Mouse (Mus musculus) ovary, postnatal 14 days (tissue): Measurements from ENCODE around the gene Bricd5.
"Not testable (repeated sequence)": the region's sequence is repeated elsewhere in the genome, so short reads cannot be mapped to it uniquely, and the experiment has no call there.

ENCODE experiments used
- DNase-seq: peaks from one replicate; pipeline ENCODE4 v3.0.0; 2022; ENCODE audit warnings: low spot score

The Bricd5 gene

DNA sequence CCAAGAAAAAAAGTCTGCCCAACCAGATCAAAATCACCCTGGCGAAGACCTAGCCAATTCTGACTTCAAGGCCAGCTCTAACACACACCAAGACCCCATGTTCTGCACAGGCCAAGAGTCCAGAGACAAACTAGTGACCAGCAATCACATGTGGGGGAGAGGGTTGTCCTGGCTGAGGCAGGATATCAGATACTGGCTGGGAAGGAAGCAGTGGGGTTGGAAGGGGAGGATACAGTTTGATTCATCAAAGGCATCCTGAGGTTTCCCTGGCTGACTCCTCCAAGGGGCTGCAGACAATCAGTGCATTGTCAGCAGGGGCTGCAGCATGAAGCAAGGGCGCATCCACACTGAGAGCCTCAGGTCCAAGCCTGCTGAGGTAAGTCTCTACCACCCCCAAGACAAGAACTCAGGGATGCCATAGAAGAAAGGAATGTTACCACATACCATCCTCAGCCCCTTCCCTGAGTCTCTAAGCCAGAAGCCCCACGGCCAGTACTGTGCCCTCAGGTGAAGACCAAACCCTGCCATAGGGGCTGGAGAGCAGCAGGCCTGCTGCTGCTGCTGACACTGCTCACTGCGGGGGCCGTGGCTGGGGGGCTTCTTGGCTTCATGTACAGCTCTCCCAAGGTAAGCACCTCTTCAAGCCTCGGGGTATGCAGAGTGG, at the start of gene Bricd5:
Bricd5 (plus strand) TSS at position 273 of the 664 bp plus-strand sequence.
- DNase-seq, result no peak

GRCm38 (mm10) chr17:24424489-24424888, 49.2 kb upstream of the Bricd5 start:
- no peak for DNase-seq

- not testable (repeated sequence) for DNase-seq
Observed at GRCm38 (mm10) chr17:24425326-24425725, 48.4 kb upstream of the Bricd5 start.

GRCm38 (mm10) chr17:24425905-24426304, 47.8 kb upstream of the Bricd5 start:
- no peak for DNase-seq

GRCm38 (mm10) chr17:24426471-24427169, 47.1 kb upstream of the Bricd5 start, which contains the start of gene Eci1:
Eci1 (plus strand) TSS chr17:24426641.
- peak; percentile 91 for DNase-seq

DNA sequence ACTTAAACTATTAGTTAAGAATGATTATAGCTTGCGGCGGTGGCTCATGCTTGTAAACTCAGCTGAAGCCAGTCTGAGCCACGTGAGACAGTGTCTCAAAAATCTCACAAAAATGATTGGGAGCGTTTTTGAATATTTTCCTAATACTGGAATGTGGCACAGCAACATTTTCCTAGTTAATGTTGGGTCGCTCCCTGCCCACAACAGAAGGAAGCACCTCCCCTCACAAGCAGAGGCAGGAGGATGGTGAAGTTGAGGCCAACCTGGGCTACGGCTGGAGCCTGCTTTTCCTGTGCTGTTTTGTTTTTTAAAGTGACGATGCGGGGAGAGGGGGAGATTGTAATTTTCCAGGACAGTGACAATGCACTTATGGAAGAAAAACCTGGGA, 46.5 kb upstream of the Bricd5 start:
- no peak for DNase-seq

DNA sequence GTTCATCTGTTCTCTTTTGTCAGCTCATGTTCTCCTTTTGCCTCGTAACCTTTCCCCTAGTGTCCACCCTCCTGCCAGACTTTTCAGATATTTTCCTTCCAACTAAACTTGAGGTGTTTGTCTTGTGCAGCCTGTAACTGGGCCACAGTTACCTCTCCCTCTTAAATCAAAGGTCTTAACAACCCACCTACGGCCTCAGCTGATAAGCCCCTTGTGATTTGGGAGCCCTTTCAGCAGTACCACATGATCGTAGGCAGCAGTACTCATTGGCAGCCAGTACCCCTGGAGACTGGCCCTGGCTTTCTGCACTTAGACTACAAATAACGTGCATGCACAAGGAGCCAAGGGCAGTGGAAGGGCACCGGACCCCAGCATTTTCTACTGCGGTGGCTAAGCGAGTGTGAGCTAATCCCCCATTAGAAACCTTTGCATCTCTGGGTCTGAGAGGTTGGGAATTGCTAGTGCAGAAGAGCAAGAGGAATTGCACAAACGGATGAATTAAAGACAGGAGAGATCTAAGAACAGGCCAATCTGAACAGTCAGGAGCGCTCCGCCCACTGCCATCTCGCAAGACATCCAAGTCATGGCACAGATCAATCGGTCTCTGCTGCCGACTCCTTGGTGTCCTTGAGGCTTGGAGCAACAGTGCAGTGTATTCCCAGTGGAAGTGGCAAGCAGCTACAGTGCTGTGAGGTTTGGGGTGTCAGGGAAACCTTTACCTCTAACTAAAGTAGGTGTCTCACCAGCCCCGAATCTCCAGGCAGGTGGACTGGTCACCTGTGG, 44.3 kb upstream of the Bricd5 start:
- no peak for DNase-seq

GRCm38 (mm10) chr17:24437016-24437415, 36.7 kb upstream of the Bricd5 start:
- no peak for DNase-seq

GRCm38 (mm10) chr17:24440377-24440776, 33.3 kb upstream of the Bricd5 start:
- DNase-seq, result no peak

DNA sequence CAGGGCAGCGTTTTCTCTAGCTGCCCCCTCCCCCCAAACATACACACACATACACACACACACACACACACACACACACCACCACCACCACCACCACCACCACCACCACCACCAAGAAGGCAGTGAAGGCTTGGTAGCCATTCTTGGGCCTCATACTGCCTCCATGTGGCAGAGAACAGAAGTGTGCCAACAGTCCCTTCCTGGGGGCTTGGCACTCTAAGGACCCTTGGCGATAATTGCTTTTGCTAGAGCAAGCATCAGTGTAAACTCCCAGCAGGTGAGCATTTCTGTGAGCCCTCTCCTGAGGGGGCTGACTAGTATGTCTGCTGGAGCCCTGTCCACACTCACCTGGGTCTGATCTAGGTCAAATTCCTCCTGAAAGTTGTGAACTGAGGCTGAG, 32.5 kb upstream of the Bricd5 start:
- no peak for DNase-seq

DNA sequence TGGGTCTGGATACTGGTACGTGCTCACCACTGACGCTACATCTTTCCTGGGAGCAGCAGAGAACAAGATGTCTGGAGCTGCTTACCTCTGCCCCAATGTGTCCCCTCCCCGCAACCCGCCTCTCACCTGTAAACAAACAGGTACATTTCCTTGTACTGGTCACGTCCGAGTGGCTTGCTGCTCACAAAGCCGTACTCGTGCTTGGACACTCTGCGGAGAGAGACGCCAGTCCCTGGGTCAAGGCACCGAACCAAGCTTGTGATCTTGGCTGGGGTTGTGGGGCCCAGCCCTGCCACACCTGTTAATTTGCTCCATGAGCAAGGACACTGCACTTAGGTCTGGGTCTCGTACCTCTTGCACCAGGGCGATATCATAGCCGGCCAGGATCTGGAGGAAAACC, 31.6 kb upstream of the Bricd5 start:
- DNase-seq, result no peak

DNA sequence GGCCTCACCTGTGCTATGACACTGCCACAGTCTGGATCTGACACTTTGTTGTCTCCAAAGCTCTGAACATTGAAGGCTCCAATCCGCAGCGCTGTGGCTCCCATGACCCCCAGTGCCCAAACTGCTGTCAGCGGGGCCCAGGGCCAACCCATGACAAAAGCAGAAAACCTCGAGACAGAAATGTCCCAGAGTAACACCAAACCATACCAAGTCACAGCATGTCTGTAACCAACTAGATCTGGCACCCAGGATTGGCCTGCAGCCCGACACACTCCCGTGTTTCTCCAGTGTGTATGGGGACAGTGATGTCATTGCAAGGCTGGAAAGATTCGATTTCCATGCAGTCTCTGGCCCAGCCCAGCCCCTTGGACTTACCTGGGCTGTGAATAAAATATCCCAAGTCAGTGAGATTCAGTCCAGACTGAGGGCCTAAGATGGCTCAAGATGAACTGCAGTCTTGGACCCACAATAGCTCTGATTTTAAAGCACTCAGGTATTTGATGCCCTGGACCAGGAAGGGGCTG, 31.0 kb upstream of the Bricd5 start, which contains the start of gene Dnase1l2:
Dnase1l2 (minus strand) TSS at position 474 of the 524 bp plus-strand sequence.
- no peak for DNase-seq

GRCm38 (mm10) chr17:24443409-24443808, 30.3 kb upstream of the Bricd5 start:
- DNase-seq, result no peak

DNA sequence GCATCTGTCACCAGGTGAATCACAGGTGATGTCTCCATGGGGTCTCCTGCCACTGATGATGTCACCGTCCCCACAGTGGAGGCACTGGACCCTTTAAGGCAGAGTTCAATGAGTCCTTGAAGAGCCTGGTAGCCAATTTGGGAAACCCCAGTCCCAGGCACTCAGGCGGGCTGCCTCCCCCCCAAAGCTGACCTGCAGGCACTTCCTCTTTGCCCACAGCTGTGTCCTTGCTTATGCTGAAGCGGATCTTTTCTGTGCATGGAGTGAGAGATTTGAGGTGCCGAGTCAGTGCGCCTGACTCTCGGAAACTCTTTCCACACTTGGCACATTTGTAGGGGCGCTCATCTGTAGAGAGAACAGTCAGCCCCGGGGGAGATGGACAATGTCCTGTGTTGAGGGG, 27.1 kb upstream of the Bricd5 start:
- no peak for DNase-seq

DNA sequence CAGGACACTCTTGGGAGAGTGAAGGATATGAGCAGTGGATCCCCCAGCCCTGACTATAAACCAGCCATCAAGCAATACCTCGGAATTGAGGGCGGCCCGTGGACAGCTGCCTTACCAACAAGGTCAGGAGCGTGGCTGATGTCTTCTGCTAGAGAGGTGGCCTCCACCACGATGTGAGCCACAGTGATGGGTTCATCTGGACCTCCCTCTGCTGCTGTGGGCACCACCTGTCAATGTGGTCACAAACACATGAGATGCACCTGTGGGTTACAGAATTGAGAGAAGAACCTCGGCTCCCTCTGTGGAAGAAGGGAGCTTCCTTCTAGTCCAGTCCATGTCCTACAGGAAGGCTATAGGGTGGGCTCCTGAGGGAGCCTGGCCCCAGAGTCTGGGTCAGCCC, 24.2 kb upstream of the Bricd5 start:
- DNase-seq, result no peak

GRCm38 (mm10) chr17:24451220-24451619, 22.5 kb upstream of the Bricd5 start:
- no peak for DNase-seq

GRCm38 (mm10) chr17:24453372-24453771, 20.3 kb upstream of the Bricd5 start:
- no peak for DNase-seq

DNA sequence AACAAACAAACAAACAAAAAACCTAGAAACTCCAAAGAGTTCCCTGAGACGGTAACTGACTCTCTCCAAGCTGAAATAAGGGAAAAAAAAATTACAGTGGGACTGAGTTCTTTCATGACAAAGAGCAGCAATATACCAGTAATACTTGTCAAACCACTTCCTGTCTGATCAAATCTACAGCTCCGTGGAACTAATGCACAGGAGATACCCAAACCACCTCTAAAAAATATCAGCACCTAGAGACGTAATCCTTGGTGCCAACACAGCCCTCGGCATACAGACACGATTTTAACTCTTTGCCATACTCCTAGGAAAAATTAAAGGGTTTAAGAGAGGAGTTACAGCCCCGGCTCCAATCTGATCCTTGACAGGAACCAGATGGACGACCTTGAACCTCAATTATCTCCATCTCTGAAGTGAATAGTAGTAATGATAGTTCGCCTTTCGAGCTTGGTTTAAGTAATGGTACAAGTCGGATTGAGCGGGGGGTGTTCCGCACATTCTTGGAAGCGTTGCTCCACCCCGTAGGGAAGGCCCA, 19.4 kb upstream of the Bricd5 start:
- DNase-seq, result no peak

GRCm38 (mm10) chr17:24454756-24455522, 18.7 kb upstream of the Bricd5 start:
- DNase-seq, result peak; percentile 99

GRCm38 (mm10) chr17:24455523-24456206, 18.0 kb upstream of the Bricd5 start:
- DNase-seq, result not testable (repeated sequence)

GRCm38 (mm10) chr17:24461580-24461979, 12.1 kb upstream of the Bricd5 start:
- DNase-seq, result no peak
